Mouse (Mus musculus): ENCODE measurements around the gene H2-Eb2.

The H2-Eb2 gene

DNA sequence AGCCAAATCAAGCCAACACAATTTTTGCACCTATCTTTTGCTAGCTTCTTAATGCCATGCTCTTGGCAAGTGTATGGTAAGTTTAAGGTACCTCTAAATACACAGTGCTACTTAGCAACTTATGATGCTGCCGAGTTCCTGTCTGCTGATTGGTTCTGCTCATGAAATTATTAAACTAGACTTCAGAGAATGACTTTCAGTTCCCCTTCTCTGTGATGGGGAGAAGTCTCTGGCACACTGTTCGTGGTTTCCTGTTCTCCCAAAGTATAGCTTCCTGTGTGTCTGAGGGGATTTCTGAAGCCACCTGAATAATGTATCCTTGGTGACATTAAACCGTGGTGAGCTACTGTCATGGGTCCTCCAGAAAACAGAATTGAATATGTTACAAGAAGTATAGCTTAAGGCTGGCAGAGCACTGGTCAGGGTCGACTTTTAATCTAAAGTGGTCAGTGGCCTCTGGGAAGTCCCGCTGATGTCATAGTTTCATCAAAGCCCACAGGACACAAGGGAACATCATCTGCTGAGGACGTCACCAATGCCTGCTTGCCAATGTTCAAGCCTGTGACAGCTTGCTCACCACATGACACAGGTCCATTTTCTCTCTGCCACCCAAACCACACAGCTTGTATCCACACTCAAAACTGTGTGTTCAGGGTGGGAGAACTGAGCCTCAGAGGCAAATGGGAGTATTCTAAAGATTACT is 22.3 kb downstream of the H2-Eb2 start:
- CTCF ChIA-PET = interaction anchor here (0.6 to 1.7 kb wide), 6 partner anchors 9 to 702 kb away, joined by 3 to 6 read pairs (median 5); partner anchors contain the start of gene Clic1

DNA sequence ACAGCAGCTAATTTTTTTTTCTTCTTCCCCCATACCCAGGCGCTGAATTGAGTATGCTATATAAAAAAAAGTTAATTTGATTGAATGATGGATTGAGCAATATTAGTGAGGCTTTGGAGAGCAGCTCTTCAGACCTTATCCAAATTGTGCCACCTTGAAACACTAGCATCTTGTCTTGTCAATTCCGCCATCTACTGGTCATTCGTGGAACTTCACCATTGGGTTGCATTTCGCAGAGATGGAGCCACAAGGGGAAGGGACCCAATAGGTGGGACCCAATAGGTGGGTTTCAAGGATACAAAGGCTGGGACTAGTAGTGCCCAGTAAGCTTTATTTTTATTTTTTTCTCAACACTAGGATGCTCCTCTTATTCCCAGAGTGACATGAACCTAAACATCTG is 24.0 kb downstream of the H2-Eb2 start:
- CTCF ChIA-PET = interaction anchor here (0.6 to 1.4 kb wide), 10 partner anchors 24 to 265 kb away, joined by 3 to 6 read pairs (median 4); partner anchors contain the start of gene H2-Aa

DNA sequence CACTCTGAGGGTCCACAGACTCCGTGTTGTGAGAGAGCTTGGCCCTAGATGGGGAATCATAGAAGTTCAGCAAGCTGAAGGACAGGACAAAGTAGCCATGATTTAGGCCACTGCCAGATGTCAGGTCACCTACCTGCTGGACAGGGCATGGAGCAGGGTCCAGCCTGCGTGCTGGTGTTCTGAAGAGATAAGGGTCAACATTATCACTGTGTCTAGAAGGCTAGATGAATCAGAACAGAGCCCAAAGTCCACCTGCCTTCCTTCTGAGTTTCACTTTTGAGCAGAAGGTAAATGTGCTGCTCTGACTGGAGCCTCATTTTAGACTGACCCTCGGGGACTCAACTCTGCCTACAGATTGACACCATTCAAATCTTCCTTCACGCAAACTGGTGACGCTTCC is 29.1 kb downstream of the H2-Eb2 start, which contains the start of gene Btnl2:
TSS of gene Btnl2 (plus strand) at position 284 of the 400 bp plus-strand sequence.
- CTCF ChIA-PET = interaction anchor here (1.1 kb wide), 1 partner anchor 27 kb away, joined by 3 read pairs; no protein-coding TSS in a partner anchor

DNA sequence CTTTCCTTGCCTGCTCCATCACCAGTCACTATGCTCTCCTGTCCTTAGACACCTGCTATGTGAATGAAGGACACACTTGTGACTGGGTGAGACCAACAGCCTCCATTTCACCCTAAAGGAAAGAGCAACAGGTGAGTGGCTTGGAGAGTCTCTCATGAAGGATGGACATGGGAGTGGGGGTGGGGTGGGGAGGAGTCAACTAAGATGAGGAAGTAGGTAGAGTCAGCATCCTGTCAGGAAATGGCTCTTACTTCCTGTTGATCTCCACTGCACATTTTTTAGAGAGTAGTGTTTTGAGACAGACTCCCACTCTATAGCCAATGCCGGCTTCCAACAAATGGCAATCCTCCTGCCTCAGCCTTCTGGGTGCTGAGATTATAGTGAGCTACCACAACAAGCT is 29.5 kb downstream of the H2-Eb2 start:
- CTCF ChIA-PET = interaction anchor here (1.1 kb wide), 1 partner anchor 28 kb away, joined by 3 read pairs; no protein-coding TSS in a partner anchor

DNA sequence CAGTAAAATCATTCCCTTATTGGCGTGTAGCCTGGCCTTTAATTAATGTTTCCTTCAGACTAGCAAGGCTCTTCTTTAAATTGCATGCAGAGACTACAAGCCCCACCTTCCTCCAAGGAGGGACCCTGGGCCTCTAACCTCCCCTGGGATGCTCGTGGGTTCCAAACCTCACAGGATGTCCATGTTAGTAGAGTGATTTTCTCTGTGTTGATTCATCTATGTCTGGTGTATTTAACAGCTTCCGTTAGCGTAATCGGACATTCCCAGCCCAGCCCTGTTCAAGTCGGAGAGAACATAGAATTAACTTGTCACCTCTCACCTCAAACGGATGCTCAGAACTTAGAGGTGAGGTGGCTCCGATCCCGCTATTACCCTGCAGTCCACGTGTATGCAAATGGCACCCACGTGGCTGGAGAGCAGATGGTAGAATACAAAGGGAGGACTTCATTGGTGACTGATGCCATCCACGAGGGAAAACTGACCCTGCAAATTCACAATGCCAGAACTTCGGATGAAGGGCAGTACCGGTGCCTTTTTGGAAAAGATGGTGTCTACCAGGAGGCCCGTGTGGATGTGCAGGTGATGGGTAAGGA is 37.6 kb downstream of the H2-Eb2 start:
- CTCF ChIA-PET = interaction anchor here (0.6 to 1.9 kb wide), 2 partner anchors 12 kb away, joined by 3 to 6 read pairs; no protein-coding TSS in a partner anchor

DNA sequence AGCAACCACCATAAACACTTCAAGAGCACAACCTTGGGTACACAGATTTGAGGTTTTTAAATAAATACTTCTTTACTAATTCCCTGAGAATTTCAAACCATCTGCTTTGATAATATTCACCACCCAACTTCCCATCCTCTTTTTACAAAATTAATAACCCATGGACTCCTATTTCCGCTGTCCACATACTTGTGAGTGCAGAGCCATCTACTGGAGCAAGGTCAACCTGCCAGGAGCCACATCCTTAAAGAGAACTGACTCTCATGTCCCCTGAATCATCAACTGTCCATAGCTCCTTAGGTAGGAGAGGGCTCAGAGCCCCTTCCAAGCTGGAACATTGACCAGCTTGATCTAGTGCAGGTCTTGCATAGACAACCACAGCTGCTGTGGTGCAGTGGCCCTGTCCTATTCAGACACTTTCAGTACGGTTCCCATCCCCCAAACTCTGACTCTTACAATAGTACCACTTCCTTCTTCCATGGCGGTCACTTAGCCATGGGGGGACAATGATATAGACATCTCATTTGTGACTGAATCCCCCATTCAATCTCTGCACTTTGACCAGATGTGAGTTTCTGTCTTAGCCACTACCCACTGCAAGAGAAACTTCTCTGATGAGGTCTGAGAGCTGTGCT is 38.3 kb downstream of the H2-Eb2 start:
- CTCF ChIA-PET = interaction anchor here (0.6 to 1.9 kb wide), 2 partner anchors 12 to 13 kb away, joined by 3 to 6 read pairs; no protein-coding TSS in a partner anchor

DNA sequence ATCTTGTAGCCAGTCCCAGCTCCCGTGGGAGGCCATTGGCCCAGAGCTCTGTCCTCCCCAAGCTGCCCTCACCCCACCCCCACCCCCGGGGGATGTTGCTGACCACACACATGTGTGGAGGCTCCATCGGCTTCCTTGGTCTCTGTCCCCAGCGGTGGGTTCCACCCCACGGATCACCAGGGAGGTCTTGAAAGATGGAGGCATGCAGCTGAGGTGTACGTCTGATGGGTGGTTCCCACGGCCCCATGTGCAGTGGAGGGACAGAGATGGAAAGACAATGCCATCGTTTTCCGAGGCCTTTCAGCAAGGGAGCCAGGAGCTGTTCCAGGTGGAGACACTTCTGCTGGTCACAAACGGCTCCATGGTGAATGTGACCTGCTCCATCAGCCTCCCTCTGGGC is 39.6 kb downstream of the H2-Eb2 start:
- CTCF ChIA-PET = no interaction called here

DNA sequence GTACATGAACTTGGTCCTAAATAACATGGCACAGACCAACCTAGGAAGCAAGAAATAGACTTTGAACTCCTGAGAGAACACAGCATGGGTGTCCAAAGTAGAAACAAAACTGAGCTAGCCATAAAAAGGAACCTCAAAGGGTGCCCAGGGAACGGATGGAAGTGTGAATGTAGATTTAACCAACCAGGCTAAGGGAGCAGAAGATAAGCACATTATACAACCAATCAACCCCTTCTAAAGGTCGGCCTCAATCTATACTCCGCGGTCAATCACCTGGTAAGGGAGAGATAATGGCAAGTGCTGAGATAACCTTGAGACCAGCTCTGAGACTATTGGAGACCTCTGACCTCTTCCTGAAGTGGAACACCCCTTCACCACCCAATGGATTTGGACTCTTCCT is 45.1 kb downstream of the H2-Eb2 start:
- CTCF ChIA-PET = no interaction called here

DNA sequence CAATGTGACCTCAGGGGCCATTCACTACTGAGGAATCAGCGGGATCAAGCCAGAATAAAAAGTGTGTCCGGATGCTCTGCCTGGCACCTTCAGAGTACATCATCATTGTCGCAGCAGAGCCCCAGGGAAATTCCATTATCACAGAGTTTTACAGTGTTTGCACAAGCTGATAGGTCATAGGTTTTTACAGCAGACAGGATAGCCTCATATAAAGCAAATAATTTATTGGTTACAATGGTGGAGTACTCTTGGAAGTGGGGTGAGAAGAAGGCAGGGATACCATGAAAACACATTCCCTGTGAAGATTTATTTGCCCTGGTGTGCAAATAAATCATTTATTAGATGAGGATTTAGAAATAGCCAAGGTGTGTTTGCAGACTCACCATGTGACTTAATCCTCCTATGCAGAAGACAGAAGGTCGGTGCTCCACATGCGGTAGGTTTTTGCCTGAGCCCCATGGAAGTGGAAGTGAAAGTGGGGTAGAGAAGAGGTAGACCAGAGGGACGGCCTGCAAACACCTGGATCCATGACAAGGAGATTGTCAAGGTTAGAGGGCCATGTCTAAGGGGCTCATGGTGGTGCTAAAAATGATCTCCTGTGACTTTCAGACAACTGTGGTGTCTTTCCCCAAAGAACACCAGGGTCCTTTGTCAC is 47.7 kb downstream of the H2-Eb2 start:
- CTCF ChIA-PET = interaction anchor here (1.0 kb wide), 1 partner anchor 23 kb away, joined by 4 read pairs; no protein-coding TSS in a partner anchor

DNA sequence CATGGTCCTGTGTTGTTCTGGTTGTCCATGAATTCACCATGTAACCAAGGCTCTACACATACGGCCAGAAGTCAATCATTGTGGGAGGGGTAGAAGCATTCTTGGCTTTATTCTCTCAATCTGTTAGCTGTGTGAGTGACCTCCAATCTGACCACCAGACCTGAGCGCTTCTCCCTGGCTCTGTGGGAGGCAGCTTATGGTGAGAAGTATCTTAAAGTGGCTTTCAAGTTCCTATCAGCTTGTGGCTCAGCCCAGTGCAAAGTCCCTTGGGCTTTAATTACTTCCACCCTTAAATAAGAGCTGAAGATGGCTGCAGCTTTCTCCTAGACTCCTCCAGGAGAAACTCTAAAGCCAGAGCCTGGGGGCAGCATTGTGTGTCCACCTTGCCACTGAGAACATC is 51.4 kb downstream of the H2-Eb2 start, which contains the start of gene Btnl1:
TSS of gene Btnl1 (plus strand) at position 286 of the 400 bp plus-strand sequence.
- CTCF ChIA-PET = interaction anchor here (1.0 to 1.2 kb wide), 3 partner anchors 11 to 54 kb away, joined by 3 read pairs; no protein-coding TSS in a partner anchor

DNA sequence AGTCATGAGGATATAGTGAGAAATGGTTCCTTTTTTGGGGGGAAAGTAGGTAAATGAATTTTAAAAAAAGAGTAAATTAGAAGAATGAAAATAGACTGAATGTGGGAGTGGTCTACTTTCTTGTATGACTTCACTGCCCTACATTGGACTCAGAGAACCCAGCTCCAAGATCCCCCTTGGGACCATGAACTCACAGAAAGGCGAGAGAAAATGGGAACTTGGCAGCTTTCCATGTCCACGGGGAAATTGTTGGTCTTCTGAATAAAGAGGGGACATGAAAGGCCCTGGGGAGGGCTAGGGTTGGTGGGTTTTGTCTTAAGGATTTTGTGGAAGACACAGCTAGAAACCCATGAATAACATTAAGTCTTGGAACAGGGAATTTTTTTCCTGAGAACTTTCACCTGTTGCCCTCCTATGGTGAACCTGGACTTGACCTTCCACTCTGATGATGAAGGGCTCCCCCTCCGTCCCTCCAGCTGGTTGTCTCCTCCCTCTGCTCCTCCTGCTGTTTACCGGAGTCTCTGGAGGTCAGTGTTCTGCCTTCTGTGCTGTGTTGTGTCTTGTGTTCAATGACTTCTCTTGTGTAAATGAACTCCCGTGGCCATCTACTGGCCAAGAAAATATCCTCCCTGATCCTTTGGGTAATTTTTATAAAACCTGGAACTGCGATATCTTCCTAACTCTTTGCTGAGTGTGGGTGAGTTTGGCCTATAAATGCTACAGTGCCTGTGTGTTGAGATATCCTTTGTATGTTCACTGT is 52.2 kb downstream of the H2-Eb2 start:
- CTCF ChIA-PET = interaction anchor here (1.0 kb wide), 1 partner anchor 10 kb away, joined by 3 read pairs; no protein-coding TSS in a partner anchor

DNA sequence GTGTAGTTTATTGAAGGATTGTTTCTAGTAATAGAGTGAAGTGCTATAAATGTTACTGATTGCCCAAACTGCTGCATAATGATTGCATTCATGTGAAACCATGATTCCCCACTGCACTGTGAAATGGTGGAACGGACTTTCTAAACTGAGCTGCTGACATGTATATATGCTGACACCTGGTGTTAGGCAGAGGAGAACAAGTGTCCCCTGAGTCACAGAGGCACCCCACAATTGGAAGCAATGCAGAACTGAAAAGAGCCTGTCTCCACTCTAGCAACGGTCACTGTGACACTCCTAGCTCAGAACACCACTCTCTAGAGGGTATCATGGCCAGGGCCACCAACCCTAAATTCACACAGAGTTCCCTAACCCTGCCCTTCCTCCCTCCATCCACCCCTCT is 53.3 kb downstream of the H2-Eb2 start:
- CTCF ChIA-PET = no interaction called here

DNA sequence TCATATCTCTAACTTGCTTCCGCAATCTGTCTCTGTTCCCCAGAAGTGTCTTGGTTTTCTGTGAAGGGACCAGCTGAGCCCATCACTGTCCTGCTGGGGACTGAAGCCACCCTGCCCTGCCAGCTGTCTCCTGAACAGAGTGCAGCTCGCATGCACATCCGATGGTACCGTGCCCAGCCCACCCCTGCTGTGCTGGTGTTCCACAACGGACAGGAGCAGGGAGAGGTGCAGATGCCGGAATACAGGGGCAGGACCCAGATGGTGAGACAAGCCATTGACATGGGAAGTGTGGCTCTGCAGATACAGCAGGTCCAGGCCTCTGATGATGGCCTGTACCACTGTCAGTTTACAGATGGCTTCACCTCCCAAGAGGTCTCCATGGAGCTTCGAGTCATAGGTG is 54.0 kb downstream of the H2-Eb2 start:
- CTCF ChIA-PET = no interaction called here

DNA sequence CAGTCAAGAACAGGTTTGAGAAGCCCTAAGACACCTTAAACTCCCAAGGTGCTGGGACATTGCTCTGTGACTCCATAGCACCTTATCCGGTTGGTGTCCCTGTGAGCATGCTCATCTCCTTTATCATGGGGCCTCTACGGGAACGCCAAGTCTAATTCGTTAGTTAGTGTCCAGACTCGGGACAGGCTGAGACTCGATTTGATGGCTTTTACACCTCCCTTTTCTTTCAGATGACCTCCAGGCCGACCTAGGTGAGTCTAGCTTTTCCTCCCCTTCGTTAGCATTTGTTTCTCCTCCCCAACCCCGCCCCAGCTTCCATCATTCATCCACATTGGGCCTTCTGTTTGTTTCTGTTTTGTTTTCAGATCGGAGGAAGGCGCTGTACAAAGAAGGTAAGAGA is 56.4 kb downstream of the H2-Eb2 start:
- CTCF ChIA-PET = interaction anchor here (0.5 kb wide), 1 partner anchor 11 kb away, joined by 4 read pairs; no protein-coding TSS in a partner anchor

DNA sequence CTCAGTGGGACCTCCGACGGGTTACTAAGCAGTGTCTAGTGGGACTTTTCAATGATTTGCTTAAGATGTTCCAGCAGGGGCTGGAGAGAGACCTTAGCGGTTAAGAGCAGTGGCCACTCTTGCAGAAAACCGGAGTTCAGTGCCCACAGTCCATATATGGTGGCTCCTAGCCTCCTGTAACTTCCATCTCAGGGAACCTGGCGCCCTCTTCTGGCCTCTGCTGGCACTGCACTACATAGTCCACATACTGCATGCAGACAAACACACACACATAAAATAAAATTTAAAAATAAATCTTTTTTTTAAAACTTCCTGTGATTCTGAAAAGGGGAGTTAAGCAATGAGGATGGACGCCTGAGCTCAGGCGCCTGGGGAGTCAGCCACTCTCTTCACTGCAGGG is 57.7 kb downstream of the H2-Eb2 start:
- CTCF ChIA-PET = interaction anchor here (0.6 kb wide), 1 partner anchor 58 kb away, joined by 3 read pairs; the partner anchor contains the start of gene H2-Eb2

DNA sequence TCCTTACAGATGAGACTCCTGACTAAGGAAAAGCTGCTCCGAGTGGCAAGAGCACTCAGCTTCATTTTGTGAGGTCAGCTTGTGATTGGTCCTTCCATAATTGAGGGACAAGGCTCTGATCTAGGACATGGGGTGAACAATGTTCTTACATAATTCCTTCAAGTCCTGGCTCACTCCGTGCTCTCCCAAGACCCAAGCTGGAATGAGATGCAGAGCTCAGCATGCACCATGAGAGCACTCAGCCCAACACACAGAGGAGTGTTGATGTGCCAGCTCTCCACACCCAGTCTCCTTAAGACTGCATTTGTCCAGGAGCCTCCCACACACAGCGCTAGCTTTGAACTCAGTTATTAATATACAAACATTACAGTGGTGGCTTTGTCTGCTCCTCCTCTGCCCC is 59.2 kb downstream of the H2-Eb2 start:
- CTCF ChIA-PET = interaction anchor here (0.6 kb wide), 1 partner anchor 175 kb away, joined by 3 read pairs; no protein-coding TSS in a partner anchor

DNA sequence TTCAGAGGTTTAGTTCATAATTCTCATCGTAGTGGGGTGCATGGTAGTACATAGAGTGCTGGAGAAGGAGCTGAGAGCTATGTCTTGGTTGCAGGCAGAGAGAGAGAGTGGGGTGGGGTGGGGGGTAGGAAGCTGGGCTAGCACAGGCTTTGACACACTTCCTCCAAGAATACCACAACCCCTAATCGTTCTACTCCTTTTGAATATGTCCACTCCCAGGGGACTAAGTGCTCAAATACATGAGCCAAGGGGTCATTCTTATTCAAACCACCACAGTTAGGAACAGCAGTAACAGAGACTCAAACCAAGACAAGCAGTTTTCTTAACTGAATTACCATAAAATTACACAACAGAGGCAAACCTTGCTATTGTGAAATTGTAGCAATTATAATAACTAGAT is 61.2 kb downstream of the H2-Eb2 start:
- CTCF ChIA-PET = no interaction called here

DNA sequence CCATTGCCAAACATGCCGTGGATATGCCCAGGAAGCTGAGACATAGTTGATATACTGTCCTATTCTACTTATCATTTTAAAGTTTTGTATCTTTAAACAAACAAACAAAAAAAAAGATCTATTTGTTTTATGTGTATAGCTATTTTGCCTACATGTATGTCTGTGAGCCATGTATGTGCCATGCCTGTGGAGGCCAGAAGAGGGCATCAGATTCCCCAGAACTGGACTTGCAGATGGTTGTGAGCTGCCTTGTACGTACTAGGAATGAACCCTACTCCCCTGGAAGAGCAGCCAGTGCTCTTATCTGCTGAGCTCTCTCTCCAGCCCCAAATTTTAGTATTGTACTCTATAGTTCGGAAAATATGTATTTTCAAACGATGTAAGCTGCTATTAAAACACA is 63.0 kb downstream of the H2-Eb2 start:
- CTCF ChIA-PET = interaction anchor here (1.1 kb wide), 1 partner anchor 19 kb away, joined by 4 read pairs; no protein-coding TSS in a partner anchor

All from spleen, embryonic (tissue).